Mouse (Mus musculus): ENCODE measurements around the gene Lin28a. TPM values are rescaled to one million over a fixed set of nuclear protein-coding genes. Genes with fewer than 3 reads are reported as not detected.
A peak's percentile ranks its signal among the peaks of the same experiment; 100 is the strongest.
"Not testable (repeated sequence)": the region's sequence is repeated elsewhere in the genome, so short reads cannot be mapped to it uniquely, and the experiment has no call there.

Gene Lin28a
- total RNA-seq, 2 experiments from 2014 or later = not detected

DNA sequence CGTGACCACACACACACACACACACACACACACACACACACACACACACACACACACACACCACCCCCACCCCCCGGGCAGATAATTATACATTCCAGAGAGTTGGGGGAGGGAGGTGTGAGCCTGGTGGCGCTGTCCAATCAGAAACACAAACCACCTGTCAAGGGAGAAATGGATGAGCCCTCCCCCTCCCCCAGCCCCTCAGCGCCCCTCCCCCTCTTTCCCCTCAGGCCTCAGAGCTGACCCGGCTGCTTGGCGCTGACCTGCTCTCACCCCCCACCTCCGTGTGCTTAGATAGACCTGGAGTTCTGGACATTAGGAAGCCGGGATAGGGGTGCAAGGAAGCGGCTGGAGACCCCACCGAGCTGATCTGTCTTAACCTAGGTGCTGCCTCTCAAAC is 569 bp upstream of the Lin28a start:
- DNase-seq = no peak

DNA sequence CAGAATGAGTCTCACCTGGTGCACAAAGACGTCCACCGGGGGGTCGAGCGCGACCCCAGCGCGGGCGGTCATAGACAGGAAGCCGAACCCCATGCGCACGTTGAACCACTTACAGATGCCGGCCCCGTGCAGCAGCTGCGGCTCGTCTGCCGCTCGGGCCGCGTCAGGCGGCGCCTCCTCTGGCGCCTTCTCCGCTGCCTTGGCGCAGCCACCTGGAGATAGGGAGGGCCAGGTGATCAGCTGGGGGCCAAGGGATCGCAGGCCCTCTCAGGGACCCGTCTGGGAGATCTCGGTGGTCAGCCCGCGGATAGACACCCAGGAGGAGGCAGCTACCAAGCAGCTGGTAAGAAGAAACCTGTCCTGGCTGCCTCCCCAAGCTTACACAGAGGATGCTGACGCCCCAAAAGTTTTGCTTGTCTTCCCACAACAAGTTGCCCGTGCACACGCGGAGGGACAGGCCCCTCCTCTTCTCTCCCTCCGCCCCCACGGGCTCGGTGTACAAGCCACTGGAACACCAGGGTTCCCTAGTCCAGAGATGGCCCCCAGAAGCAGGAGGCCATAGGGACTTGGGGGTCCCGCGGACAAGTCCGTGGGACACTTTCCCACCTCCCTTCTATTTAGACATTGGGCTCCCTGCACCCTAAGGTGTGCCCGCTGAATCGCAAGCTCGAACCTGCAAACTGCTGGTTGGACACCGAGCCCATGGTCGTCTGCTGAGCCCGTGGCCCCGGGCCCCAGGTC is 433 bp downstream of the Lin28a start:
- DNase-seq = no peak

- DNase-seq = no peak
These were observed 1.3 kb downstream of the Lin28a start for GRCm38 (mm10) chr4:134017201-134017865.

- DNase-seq = no peak
These were observed 1.9 kb downstream of the Lin28a start for GRCm38 (mm10) chr4:134016767-134017166.

GRCm38 (mm10) chr4:134016208-134016607 is 2.4 kb downstream of the Lin28a start:
- no peak for DNase-seq

- peak; percentile 30 to 41 for DNase-seq
These were observed 5.6 kb downstream of the Lin28a start for GRCm38 (mm10) chr4:134012858-134013528.

- DNase-seq = no peak
These were observed 6.9 kb downstream of the Lin28a start for GRCm38 (mm10) chr4:134011450-134012414.

DNA sequence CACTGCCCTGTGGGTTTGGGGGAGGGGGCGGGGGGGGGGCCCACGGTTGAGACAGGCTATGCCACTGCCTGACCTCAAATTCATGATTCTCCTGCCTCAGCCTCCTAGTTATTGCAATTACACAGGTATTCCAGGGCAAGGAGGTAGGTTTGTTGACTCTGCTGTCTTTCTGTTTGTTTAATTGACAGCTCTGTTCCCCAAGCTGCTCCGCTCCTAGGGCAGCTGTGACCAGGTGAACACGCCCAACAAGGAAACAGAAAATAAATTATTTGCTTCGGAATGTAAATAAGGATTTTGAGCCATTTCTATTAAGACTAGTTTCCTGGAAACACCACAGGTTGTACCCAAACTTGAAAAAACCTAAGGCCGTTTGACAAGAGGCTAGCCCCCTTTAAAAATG is 8.9 kb downstream of the Lin28a start:
- no peak for DNase-seq

- no peak for DNase-seq
These were observed 11.8 kb downstream of the Lin28a start for GRCm38 (mm10) chr4:134006845-134007244.

DNA sequence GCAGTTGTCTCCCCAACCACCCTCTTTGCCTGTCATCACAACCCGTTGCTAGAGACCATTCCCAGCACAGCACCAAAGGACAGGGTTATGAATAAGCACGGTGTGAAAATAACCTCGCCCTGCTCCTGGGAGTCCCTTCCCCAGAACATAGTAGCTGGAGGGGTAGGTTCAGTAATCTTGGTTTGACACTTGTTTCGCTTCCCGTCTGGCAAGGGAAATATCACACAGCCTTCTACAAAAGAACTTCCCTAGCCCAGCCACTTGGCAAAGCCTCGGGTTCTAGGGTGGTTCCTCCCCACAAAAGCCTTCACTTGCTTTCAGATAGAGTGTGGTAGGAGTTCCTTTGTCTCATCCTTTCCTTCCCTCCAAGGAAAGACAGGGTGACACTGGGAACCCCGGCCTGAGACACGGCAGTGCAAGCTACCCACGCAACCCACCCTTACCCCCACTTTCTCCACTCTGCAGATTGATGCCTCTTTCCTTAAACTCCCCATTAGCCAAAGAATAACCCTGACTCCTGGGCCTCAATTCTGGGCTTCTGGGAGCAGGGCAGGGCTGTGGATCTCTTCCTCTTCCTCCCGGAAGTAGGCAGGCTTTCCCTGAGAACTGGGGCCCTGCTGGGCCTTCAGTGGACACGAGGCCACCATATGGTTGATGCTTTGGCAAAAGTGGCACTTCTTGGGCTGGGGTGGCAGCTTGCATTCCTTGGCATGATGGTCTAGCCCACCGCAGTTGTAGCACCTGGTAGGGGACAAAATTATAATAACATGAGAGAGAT is 12.9 kb downstream of the Lin28a start:
- DNase-seq = peak in 1 of 2 experiments; percentile 51

DNA sequence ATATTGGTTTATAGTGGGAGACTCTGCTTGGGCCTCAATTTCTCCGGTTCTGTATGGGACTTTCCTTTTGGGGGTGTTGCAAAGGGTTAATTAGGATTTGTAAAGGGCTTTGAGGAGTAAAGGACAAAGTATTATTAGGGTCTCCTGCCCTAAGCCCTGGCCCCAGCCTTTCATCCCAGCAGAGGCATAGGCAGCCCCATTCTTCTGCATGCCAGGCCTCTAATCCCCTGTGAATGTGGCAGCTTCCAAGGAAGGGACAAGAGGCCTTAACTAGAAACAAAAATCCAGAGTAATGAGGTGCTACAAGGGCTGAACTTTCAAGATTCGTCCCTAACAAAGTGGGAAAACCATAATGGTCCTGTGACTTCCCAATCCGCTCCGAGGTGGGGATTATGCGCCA is 15.7 kb downstream of the Lin28a start:
- no peak for DNase-seq

DNA sequence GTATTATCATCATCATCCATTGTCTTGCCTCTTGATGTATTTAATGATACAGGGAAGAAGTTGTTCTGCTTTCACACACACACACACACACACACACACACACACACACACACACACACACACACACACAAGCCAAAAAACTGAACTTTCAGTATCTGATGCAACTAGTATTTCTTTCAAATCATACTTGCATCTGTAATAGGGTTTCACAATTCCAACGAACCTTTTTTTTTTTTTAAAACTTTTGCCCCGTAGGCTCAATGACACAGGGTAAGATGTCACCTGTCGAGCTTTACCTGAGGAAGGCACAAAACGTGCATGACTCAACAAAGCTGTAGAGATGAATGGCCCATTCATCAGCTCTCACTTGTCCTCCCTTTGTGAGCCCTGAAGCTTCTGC is 16.4 kb downstream of the Lin28a start:
- DNase-seq = no peak

DNA sequence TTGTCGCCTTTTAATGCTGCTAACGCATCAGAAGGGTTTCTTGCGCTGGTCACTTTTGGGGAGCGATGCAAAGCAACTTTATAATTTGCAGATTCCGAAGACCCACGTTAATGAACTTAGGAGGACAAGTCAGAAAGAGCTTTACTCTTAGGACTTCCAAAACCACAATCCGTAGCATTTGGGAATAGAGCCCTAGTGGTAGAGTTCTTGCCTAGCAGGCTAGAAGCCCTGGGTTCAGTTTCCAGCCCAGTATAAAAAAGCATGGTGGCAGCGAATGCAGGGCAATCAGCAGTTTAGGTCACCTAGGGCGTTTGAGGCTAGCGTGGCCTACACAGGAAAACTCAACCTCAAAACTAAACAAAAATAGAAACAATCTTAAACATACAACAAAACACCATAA is 16.9 kb downstream of the Lin28a start:
- DNase-seq = no peak

DNA sequence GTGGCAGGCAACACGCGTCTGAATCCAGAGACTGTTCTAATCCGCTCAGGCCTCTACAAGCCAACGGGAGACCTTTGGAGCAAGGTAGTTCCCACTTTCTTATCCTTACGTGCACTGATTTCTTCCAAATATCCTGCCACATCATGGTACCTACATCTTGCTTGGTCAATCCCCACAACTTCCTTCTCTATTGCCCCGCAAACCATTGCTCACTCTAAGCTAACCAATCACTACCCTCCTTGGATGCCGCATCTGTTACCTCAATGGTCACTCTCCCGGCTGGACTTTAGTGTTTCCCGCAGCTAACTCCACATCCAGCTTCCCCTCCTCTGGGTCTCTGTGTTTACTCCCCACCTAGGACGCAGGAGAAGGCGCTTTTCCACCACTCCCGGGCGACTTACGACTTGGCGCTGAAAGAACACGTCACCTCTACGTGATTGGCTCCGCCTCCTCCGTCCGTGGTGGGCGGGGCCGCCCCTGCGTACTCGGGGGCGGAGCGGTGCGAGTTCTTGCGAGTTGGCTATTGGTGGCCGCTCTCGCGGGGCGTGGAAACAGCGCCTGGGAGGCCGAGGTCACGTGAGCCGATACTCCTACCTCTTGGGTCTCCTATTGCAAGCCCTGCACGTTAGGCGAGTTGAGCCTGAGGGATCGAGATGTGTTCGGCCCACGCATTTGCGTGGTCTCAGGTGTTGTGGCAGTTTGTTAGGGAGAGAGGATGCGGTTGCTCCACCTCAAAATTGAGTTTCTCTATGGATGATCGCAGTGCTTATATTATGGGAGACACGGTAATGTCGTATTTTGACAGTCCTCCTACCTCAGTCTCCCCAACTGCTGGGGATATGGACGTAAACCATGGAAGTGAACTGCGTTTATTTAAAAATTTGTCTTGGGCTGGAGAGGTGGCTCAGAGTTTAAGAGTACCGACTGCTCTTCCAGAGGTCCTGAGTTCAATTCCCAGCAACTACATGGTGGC is 17.9 kb downstream of the Lin28a start, which contains the start of gene Dhdds:
Gene Dhdds (minus strand): TSS at position 453 of the 973 bp plus-strand sequence.
- DNase-seq = peak; percentile 96

- no peak for DNase-seq
These were observed 23.9 kb downstream of the Lin28a start for GRCm38 (mm10) chr4:133994697-133995096.

- no peak for DNase-seq
These were observed 27.5 kb downstream of the Lin28a start for GRCm38 (mm10) chr4:133991087-133991660.

DNA sequence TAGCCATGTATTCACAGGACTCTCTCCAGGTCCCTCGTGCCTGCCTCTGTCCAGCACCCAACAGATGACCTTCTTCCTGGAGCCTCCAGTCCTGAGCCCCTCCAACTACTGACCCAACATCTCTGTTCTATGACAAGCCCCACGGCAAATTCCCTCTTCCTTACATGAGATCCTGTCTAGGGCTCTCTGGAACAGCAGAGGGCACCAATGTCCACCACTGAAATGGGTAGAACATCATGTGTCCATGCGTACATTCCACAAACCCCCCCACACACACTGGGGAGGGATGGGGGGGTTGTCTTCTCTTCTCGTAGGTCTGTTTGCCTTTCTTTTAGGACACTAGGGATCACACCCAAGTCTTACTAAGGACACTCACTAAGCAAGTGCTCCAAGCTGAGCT is 28.6 kb downstream of the Lin28a start:
- DNase-seq = no peak

DNA sequence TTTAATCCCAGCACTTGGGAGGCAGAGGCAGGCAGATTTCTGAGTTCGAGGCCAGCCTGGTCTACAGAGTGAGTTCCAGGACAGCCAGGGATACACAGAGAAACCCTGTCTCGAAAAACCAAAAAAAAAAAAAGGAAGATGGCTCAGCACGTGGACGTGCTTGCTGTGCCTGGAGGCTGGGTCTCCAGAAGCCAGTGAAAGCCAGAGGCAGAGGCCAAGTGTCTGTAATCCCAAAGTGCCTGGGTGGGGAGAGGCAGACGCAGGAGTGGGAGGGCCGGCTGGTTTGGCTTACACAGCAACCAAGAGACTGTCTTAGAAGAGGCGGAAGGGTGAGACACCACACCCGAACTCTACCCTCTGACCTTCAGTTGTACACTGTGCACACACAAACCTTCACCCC is 30.4 kb downstream of the Lin28a start:
- DNase-seq = not testable (repeated sequence)

DNA sequence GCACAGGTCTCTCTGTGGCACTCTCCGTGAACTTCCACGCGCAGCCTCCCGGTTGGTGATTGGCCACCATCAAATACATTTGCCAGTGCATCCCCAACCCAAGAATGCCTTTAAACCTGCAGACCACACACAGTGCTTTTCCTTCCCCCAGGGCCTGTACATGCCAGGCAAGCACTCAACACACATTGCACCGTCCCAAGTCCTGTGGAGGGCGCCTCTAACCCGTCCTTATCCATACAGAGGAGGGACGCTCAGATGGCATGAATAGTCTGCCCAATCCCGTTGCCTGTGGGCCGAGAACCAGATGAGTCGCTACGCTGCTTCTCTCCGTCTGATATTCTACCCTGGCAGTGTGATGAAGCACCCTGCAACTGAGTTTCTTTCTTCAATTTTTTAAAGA is 35.7 kb downstream of the Lin28a start:
- DNase-seq = no peak

GRCm38 (mm10) chr4:133980496-133980895 is 38.1 kb downstream of the Lin28a start:
- DNase-seq = peak; percentile 75 to 82
